Mouse (Mus musculus) cerebellum, adult 11 months (tissue): ENCODE data around the gene Spns3.

Experiments
- DNase-seq: peaks from one replicate; pipeline ENCODE4 v3.0.0; 2022

Gene Spns3

GRCm38 (mm10) chr11:72478228-72478627 lies 72.1 kb downstream of the Spns3 start:
- DNase-seq: no peak

- DNase-seq: no peak
Measured at GRCm38 (mm10) chr11:72477653-72478052, 72.7 kb downstream of the Spns3 start.

- DNase-seq: no peak
Measured at GRCm38 (mm10) chr11:72477182-72477581, 73.1 kb downstream of the Spns3 start.

DNA sequence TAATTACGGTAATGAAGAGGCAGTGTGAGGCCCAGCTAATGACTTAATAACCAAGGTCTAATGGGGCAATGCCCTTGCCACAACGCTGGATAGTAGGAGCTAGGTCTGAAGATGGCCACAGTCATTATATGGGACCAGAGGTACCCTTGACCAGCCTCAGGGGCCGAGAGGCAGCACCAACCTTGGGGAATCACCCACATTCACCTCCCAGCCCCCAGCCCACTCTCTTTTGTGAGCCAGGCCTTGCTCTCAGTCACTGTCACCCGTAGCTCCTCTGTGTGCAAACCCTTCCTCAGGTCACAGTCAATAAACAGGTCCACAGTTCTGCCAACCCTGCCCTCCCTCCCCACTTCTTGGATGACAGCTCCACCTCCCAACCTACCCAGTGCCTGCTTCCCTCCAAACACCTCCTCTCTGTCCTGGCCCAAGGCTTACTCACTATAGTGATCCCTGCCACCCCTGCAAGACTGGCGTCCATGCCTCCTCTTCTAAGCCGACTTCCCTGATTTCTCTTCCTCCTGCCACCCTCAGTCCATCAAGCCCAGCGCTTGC lies 74.2 kb downstream of the Spns3 start:
- no peak for DNase-seq

GRCm38 (mm10) chr11:72475408-72475807 lies 74.9 kb downstream of the Spns3 start:
- DNase-seq: no peak

DNA sequence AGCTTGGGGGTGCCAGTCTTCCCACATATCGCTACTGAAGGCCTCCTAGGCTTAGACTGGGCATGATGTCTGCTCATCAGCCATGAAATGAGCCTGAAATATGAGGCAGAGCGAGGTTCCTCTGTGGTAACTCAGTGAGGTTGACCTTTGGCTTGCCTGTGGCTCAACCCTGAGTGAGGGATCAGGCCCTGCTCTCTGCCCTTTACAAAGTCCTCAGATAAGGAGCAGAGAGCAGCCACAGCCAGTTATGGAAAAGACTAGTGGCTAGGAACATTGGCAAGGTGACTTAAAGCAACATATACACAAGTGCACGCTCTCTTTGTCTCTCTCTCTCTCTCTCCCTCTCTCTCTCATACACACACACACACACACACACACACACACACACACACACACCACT lies 75.4 kb downstream of the Spns3 start:
- no peak for DNase-seq

GRCm38 (mm10) chr11:72473540-72473939 lies 76.8 kb downstream of the Spns3 start:
- DNase-seq: no peak

DNA sequence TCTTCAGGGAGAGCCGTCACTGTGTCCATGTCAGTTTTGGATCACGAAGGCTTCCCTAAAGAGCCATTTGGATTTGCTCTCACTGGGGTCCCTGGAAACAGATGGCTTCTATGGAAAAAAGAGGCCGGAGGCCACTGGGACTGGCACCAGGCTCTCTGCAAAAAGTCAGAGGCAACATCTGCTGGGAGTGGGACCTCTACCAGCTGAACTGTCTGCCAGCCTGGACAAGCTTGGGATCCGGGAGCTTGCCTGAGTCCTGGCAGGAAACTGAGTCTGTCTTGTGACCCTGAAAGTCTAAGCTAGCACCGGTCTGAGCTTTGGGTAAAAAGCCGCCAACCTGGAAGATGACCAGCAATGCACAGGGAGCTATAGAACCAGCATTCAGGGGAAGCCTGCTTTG lies 78.9 kb downstream of the Spns3 start:
- DNase-seq: no peak

DNA sequence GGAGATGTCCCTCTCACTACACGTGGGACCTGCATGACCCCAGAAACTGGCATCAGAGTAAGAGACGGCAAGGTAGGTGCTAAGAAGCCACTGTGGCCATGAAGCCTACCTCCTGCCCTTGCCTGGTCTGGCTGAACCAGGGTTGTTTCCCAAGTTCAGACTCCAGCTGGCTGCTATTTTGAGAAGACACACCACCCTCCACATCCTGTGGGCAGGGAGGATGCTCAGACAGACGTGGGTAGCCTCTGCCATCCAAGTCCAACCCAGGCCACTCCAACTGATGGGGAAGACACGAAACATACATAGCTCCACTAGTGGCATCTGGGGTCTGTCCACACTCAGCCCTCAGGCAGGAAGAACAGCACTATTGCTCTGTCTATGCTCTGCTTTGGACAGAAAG lies 80.3 kb downstream of the Spns3 start:
- DNase-seq: no peak

DNA sequence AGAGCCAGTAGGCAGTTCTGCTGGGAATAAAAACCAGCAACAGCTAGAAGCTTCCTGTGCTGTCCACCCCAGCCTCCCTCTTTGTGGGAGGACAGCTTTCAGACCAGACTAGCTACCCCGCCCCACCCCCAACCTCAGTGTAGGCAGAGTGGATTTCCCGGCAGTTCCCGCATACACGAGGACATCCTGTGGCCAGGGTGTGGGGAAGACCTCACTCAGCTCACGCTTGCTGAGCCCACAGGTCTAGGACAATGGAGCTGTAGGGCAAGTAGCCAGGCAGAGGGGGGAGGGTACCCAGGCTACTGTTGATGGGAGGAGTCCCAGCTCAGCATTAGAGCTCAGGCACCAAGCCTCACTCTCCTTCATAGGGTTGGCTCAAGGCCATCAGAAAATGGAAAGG lies 81.1 kb downstream of the Spns3 start:
- DNase-seq: no peak

GRCm38 (mm10) chr11:72468525-72468924 lies 81.8 kb downstream of the Spns3 start:
- DNase-seq: no peak

DNA sequence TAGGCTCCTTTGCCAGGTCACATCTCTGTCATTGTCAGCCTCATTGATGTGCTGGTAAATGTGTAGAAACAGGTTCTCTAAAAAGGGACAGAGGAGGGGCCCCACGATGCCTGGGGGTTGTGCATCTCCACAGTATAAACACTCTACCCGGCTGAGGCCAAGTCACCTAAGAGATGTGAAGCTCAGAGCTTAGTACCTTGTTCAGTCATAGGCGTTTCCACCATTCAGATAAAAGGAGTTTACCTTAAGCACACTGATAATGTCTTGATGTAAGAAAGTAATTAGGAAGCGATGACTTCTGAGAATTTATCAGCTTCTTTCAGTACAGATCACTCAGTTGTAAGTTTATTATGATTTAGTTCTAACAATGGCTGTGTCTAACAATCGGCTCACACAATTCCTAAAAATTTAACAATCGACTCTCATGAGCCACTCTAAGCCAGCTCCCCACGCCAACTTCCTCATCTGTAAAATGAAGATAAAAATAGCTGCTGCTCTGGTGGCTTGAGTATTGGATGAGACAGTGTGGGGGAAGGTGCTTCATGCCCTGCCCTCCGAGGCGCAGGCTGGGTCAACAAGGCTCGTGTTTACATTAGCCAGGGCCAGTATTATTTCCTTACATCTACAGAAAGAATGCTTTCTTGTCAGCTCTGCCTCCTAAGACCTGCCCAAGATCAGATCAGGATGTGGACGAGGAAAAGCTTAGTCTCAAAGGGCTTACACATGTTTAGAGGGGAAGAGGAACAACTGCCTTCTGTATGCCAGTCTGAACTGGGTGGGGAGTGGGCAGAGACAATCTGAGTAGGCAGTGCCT lies 83.4 kb downstream of the Spns3 start:
- no peak for DNase-seq

GRCm38 (mm10) chr11:72465978-72466693 lies 84.2 kb downstream of the Spns3 start:
- no peak for DNase-seq

GRCm38 (mm10) chr11:72464821-72465220 lies 85.5 kb downstream of the Spns3 start:
- DNase-seq: no peak

- no peak for DNase-seq
Measured at GRCm38 (mm10) chr11:72461500-72461981, 88.8 kb downstream of the Spns3 start.

GRCm38 (mm10) chr11:72458502-72458901 lies 91.8 kb downstream of the Spns3 start:
- no peak for DNase-seq

DNA sequence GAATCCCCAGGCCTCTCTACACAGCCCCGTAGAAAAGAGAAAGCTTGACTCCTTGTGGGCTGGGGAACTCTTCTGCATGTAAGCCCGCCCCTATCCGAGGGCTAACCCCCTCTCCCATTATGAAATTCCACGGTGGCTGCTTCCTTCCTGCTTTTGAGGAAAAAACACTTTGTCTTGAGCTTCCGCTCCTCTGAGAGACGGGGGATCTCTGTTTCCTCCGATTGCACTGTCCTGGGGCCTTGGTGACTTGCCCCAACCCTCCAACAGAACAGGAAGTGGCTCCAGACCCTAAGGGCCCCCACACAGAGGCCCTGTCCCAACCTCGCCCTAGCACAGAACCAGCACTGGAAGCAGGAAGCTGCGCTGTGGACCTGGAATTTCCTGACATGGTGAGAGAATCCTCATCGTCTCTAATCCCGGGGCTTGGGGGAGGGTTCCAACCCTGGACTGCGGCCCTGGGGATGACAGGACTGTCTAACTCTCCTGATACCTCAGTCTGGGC lies 92.3 kb downstream of the Spns3 start:
- no peak for DNase-seq

GRCm38 (mm10) chr11:72455694-72456093 lies 94.6 kb downstream of the Spns3 start:
- DNase-seq: peak; percentile 18

DNA sequence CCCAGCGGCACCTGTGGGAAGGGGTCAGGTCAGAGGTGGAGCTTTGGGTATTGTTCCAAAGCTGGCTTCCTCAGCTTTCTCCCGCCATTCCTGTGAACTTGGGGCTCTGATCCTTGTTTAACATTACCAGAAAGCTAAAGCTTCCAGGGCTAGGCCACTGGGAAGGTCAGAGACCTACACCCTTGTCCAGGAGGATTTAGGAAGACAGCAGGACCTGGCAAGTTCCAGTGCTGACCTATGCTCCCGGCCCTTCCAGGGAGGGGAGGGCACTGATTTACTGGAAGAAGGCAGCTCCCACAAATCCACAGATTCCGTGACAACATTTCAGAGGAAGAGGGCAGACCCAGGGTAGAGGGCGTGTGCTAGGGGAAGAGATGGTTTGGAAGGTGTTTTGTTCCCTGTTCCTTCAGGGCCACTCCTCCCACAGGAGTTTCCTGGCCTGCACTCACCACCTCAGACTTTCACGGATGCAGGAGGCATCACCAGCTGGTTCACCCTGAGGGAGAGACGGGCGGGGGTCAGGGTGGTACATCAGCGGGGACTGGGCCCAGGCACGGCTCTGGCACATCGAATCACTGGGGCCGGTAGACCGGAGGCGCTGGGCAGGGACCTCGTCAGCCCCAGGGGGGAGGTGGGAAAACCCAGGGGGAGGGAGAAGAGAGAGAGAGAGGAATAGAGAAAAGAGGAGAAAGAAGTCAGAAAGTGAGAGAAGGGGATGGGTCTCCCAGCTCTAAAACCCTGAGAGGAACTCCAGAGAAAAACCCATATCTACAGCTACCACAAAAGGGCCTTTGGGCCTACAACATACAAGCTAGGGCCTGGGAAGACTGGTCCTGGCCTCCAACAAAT lies 97.0 kb downstream of the Spns3 start:
- no peak for DNase-seq

DNA sequence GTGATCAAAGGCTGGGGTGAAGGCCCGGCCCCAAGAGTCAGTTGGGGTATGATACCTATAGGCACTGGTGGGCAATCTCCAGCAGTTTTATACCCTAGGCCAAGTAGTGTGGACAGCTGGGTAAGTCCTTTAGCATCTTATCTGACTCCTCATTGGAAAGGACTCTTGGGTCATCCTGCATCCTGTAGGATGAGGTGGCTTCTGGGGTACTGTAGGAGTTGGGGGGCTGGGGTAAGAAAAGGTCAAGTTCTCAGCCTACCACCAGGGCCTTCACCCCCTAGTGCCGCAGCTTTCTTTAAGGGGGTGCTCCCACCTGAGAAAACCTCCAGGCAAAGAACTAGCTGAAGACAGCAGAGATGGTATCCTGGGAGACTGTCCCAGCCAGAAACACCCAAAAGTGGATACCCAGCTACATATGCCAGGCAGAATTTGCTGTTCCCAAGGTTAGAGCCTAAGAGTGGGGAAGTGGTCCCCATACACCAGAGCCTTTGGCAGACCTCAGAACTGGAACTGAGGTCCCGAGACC lies 98.1 kb downstream of the Spns3 start:
- no peak for DNase-seq

- DNase-seq: no peak
Measured at GRCm38 (mm10) chr11:72447475-72447874, 102.8 kb downstream of the Spns3 start.

GRCm38 (mm10) chr11:72446311-72447105 lies 103.8 kb downstream of the Spns3 start:
- DNase-seq: no peak
